In the genomic region with DNA sequence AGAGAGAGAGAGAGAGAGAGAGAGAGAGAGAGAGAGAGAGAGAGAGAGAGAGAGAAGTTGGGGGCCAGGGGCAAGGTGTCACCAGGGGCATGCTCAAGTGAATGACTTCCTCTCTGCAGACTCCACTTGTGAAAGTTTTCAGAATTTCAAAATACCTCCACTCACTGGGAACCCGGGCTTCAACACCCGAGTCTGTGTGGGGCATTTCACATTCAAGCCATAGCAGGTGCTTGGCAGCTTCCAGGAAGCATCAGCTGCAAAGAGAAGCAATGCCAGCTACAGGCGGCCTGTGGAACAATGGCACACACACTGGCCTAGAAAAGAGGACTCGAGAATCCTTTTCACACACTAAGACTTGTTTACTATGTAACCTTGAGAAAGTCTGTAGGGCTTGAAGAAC, we compare ENCODE assay signal across 19 mouse cellular contexts. TPM values are rescaled to one million over a fixed set of nuclear protein-coding genes. Genes with fewer than 3 reads are reported as not detected.
DNase-seq lines count a peak whose midpoint lies in the region; ATAC-seq lines count a peak whose summit lies in the region.
"Had no signal": no experiment of that assay in that cellular context is flagged by ENCODE, and none has a peak within 500 bp of the region (broad histone marks: within the 10 kb centered on the region; RNA-seq: fewer than 3 reads in every experiment).

No protein-coding gene starts in this region.

- no peak overlapping the region for H3K9ac ChIP-seq in forebrain, embryonic 16.5 days (replicated peaks; ENCODE audit: low read depth, low read length)
- H3K9ac ChIP-seq in forebrain, embryonic 13.5 days = no peak overlapping the region
- H3K9ac ChIP-seq: limb, embryonic 13.5 days; liver, embryonic 14.5 days had no signal

- no peaks in the 10 kb centered on the region for H3K4me1 ChIP-seq in forebrain, embryonic 16.5 days (replicated peaks; ENCODE audit: control insufficient read depth, insufficient read depth, low read length)
- peaks cover 18% of the 10 kb centered on the region; the same call in 1 of the 2 replicates for H3K4me1 ChIP-seq in forebrain, embryonic 13.5 days
- H3K4me1 ChIP-seq: heart, embryonic 10.5 days had no signal

- H3K4me2 ChIP-seq in forebrain, embryonic 16.5 days (ENCODE audit: low read length) = no peak overlapping the region
- no peak overlapping the region for H3K4me2 ChIP-seq in forebrain, embryonic 13.5 days
- H3K4me2 ChIP-seq: limb, embryonic 13.5 days had no signal

- no peaks in the 10 kb centered on the region for H3K9me3 ChIP-seq in forebrain, embryonic 16.5 days (ENCODE audit: control insufficient read depth, low read length)
- no peaks in the 10 kb centered on the region for H3K9me3 ChIP-seq in forebrain, embryonic 13.5 days (replicated peaks)
- H3K9me3 ChIP-seq: heart, embryonic 10.5 days; limb, embryonic 13.5 days; midbrain, embryonic 10.5 days had no signal

- peak; percentile 29 for DNase-seq in layer of hippocampus, adult 9-11 months
- no peak for DNase-seq in layer of hippocampus, adult 11-12 months (ENCODE audit: low spot score)
- peak; percentile 45 for DNase-seq in brain, adult 2 months (ENCODE audit: low read depth, low spot score)
- no peak for DNase-seq in natural killer cell, adult 2 months (ENCODE audit: low spot score in 2 of 2)
- no peak for DNase-seq in adipocyte (ENCODE audit: low spot score)
- DNase-seq: adrenal gland, postnatal 36 days; cerebellum, adult 9-11 months; gastrocnemius, postnatal 25 days; heart, postnatal 10 days; kidney, adult 9 months; kidney, postnatal 36 days; lung, postnatal 10 days had no signal

- no peak overlapping the region for H3K27ac ChIP-seq in forebrain, embryonic 16.5 days (ENCODE audit: low read length)
- H3K27ac ChIP-seq in forebrain, embryonic 13.5 days = no peak overlapping the region
- H3K27ac ChIP-seq: heart, embryonic 10.5 days; limb, embryonic 13.5 days; liver, embryonic 14.5 days; midbrain, embryonic 10.5 days had no signal

- WGBS in forebrain, embryonic 16.5 days = 24% methylated on average over 4 of the region's 4 CpGs
- WGBS in forebrain, embryonic 13.5 days = 30% methylated on average over 4 of the region's 4 CpGs

- H3K27me3 ChIP-seq in forebrain, embryonic 16.5 days (replicated peaks; ENCODE audit: control insufficient read depth, insufficient read depth, low read length) = no peaks in the 10 kb centered on the region
- no peaks in the 10 kb centered on the region for H3K27me3 ChIP-seq in forebrain, embryonic 13.5 days

- no peak overlapping the region for H3K4me3 ChIP-seq in forebrain, embryonic 16.5 days (replicated peaks; ENCODE audit: low read length)
- no peak overlapping the region for H3K4me3 ChIP-seq in forebrain, embryonic 13.5 days
- H3K4me3 ChIP-seq: heart, embryonic 10.5 days; limb, embryonic 13.5 days; midbrain, embryonic 10.5 days had no signal

- peak; percentile 49; the same call in 1 of the 2 replicates for ATAC-seq in forebrain, embryonic 16.5 days
- no peak for ATAC-seq in forebrain, embryonic 13.5 days
- peak; percentile 75 for ATAC-seq in megakaryocyte progenitor cell, adult 5-6 weeks (replicated peaks; ENCODE audit: poor library complexity)

- no peaks in the 10 kb centered on the region for H3K36me3 ChIP-seq in forebrain, embryonic 16.5 days (ENCODE audit: control insufficient read depth, insufficient read depth)
- no peaks in the 10 kb centered on the region for H3K36me3 ChIP-seq in forebrain, embryonic 13.5 days (ENCODE audit: poor library complexity, severe bottlenecking)
- H3K36me3 ChIP-seq: heart, embryonic 10.5 days; limb, embryonic 13.5 days; midbrain, embryonic 10.5 days had no signal

RNA-seq across cellular contexts. Expression of gene Cracr2a, which starts 32.3 kb away (rescaled TPM):
- polyA plus RNA-seq in forebrain, embryonic 16.5 days (2015; fragmentation: Nextera tagmentation; extraction: Ambion mirVana) = 0.16 and 0.32 TPM in 2 replicates
- polyA plus RNA-seq in forebrain, embryonic 13.5 days (2015; fragmentation: Nextera tagmentation; extraction: Ambion mirVana) = 0.19 and 0.53 TPM in 2 replicates
- total RNA-seq in megakaryocyte progenitor cell, adult 5-6 weeks (2015) = 4.0 and 4.5 TPM in 2 replicates
- 6.2 and 10.3 TPM in 2 replicates for total RNA-seq in megakaryocyte progenitor cell, adult 5-6 weeks (2017)

Comparison
In these comparisons a context has a peak if more than half of its experiments do, and no peak if none do; other contexts are left out.
1. DNase-seq: peak in layer of hippocampus, adult 9-11 months (single experiment) and brain, adult 2 months (single experiment); none in layer of hippocampus, adult 11-12 months (single experiment), natural killer cell, adult 2 months (0 of 2) and adipocyte (single experiment).